Mouse (Mus musculus) retina, adult 2 months (tissue): ENCODE measurements around the gene Rora.

Source experiments
- DNase-seq: peaks from one replicate; pipeline ENCODE4 v3.0.0-alpha.2; 2012; ENCODE audit warnings: low read depth, low spot score

Rora gene

GRCm38 (mm10) chr9:69213796-69214195, 560.2 kb downstream of the Rora start:
- no peak for DNase-seq

DNA sequence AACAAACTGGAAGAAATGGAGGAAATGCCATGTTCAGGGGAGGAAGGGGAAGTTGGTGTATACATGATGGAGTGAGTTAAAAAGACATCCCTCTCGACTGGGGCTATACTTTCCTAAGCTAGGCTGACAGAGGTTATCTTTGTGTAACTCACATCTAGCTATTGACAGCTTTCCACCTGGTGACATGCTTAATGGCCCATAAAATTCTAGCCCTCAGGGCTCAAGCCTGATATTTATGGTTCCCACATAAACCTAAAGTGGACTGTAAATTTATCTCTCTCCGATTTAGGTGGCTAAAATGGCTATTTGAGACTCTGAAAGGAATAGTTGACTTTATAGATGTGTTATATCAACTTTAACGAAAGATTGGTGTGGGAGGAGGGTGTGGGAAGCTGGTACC, 571.3 kb downstream of the Rora start:
- DNase-seq, result no peak

DNA sequence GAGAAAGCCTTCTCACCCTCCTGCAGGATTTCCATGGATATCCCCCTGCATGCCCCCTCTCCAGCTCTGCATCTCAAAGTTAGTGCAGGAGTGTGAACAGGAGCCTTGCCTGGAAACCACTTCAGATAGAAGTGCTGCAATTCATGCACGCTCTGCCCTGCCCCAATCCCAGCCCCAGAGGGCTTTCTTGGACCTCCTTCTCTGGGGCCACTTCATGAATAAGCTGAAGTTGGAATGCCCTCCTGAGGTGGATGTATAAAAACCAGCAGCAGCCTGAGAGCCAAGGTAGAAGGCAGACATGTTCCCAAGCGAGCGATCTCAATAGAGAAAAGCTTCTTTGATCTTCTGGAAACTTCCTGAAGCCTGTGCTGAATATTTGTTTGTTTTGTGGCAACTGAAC, 572.8 kb downstream of the Rora start:
- no peak for DNase-seq

DNA sequence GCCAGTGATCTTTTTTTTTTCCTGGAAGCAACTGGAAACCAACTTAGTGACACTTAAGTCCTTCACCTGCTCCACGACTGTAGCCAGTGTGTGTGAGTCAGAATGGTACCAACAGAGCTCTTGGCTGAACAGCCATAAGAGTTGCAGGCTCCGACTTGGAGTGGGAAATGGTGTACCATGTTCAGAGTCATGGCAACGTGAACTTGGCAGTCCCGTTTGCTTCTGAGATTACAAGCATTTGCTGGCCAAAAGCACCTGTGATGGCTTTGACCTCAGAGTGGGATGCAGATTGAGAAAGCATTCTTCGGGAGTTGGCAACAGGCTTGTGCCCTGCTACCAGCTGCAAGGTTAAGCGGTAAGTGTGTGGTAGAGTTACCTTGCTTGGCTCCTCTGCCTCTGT, 574.2 kb downstream of the Rora start:
- no peak for DNase-seq

GRCm38 (mm10) chr9:69229935-69230334, 576.3 kb downstream of the Rora start:
- DNase-seq, result no peak

DNA sequence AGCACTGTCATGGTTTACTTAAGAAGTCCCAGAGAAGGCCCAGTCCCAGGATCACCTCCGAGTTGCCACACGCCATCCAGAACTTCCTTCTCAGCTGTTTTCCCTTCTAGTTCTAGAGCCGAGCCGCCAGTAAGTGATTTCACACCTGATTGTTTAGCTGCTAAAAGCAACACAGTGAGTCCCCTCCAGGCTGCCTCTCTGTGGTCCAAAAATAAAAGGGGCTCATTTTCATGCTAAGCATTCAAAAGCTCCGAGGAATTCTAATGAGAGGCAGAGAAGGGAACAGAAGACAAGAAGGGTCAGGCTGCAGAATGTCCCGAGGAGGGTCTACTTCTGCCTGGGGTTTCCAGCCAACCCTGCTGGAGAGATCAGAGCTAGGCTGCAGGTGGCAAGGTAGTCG, 580.9 kb downstream of the Rora start:
- no peak for DNase-seq

DNA sequence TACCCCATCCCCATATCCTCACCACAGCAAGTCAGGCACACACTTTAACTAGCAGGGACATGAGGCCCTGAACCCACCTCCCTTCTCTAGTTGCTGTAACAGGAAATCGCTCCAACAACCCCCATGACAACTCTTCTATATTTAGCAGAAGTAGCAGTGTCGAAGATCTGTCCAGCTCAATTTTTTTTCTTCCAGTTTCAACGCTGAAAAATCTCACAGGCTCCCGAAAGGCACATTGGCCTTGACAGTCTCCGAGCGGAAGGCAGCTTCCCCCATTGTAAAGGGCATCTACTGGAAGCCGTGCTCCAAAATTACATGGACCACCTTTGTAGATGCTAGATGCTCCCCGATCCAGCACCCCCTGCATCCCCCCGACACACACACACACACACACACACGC, 583.7 kb downstream of the Rora start:
- DNase-seq, result no peak

DNA sequence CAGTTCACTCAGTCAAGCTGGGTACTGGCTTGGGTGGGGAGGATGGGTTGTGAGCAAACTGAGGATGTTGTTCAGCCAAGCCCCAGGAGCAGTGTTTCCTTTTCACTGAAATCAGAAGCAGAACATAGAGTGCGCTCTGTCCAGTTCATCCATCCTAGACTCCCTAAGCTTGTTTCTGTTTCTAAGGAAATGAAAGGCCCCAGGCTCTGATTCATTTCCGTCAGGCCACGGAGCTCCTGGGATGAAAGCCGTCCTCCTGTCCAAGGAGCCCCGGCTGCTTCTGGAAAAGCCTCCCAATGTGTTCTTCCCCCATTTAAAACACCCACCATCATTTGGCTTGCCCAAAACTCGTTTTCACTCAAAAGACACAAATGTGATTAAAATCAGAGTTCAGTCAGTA, 589.0 kb downstream of the Rora start:
- no peak for DNase-seq

DNA sequence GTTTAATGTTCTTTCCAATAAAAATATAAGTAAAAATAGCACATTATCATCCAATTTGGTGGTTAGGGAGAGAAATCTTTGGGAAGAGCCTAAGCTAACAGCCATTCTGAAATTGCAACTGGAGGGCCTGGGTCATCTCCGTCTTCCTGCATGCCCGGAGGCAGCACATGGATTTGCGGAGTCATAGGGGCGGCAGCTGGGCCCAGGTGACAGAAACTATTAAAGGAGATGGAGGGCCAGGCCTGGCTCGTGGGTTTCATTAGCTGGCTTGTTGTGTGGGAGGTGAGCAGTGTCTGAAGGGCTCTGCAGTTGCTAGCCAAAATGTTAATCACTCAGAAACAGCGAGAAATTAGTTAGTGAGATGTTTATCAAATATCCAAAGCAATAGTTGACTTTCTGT, 590.0 kb downstream of the Rora start:
- no peak for DNase-seq

- DNase-seq, result no peak
These were observed 592.6 kb downstream of the Rora start for GRCm38 (mm10) chr9:69246225-69246624.

DNA sequence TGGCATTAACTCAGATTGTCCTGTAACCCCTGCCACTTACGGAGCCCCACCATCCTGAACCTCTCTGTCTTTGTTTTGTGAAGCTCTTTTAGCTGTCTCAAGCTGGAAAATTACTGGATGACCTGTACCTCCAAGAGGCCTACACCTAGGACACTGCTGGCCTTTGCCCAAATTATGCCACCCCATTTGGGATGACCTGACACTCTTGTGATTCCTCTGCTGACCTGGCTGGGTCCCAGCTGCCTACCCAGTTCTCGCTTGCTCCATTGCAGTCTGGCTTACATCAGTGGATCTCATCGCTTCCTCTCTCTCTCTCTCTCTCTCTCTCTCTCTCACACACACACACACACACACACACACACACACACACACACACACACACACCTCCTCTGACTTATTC, 596.0 kb downstream of the Rora start:
- no peak for DNase-seq

- DNase-seq, result no peak
These were observed 596.7 kb downstream of the Rora start for GRCm38 (mm10) chr9:69250326-69250725.

DNA sequence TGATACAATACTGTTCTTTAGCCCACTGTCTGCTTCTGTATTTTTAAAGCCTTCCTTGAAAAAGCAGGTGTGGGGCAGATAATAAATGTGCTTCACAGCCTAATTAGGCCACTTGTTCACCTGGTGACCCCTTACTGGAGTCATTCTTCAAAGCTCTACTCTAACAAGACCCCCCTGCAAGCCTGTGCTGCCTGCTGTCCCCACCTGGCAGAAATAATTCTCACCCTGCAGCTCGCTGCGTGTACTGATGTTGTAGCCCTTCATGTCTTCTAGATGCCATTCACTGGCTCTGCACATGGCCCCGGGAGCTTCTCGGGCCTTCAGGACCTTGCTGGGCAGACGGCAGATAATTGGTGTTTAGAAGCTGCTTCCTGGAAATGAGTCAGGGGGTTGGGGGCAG, 604.9 kb downstream of the Rora start:
- DNase-seq, result no peak

DNA sequence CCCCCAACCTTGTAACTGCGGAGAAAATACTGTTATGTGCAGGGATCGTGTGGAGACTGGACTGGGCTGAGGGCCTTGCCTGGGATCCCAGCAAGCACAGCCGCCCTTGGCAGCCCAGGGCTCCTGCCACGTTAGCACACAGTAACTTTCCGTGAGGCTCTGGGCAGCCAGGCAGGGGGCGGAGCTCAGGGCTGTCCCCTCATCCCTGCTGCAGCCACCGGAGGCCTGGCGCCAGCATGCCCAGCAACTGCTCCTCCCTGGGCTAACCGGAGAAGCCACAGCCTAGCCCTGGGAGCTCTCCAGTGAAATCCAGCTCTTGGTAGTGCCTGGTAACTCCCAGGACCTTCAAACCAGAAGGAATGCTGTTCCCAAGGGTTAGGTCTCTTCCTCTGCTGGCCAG, 605.8 kb downstream of the Rora start:
- DNase-seq, result no peak

DNA sequence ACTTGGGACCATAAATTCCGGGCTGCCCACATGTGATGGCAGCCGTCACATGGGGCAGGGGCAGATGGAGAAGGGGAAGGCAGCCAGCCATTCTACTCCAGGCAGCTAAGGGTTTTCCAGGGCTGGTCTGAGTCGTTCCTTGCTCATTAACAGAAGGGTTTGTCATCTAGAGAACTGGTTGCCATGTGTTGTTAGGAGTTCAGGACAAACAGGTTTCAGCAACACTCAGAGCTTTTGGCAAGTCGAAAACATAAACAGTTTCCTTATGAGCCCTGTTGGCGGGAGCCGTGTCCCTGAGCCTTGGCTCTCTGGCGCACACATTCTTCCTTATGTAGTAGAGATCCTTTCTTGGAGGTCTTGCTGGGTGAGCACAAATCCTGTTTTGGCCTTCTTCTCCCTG, 611.6 kb downstream of the Rora start:
- no peak for DNase-seq

GRCm38 (mm10) chr9:69270374-69270773, 616.8 kb downstream of the Rora start:
- DNase-seq, result no peak

- no peak for DNase-seq
These were observed 617.3 kb downstream of the Rora start for GRCm38 (mm10) chr9:69270931-69271330.

- DNase-seq, result no peak
These were observed 619.3 kb downstream of the Rora start for GRCm38 (mm10) chr9:69272884-69273283.

DNA sequence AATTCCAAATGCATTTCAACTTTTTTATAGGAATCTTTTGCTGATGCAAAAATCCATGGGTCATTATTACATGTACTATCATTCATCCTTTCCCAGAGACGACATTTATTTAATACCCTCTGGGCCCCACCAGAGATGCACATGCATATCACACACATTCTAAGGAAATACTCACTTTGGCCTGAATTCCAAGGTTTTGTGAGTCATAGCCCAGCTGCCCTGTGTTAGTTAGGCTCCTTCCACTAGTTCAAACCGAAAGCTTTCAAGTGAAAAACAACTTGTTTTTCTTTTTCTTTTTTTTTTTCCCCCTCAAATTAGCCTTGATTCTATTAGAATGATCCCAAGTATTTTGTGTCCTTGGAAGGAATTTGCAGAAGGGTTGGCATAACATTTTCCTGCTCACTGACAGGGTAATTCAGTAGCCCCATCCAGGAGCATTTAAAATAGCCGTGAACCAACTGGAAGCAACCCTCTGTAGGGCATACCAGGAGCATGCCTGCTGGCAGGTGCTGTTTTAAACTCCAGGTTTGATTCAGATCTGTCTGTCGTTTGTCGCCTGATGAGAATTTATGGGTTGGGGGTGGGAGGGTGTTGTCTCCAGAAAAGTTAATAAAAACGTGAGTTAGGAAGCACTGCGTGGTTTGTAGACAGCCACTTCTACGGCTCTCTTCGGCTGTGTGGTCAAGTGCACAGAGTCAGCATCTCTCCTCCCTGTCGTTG, 621.3 kb downstream of the Rora start:
- DNase-seq, result no peak

DNA sequence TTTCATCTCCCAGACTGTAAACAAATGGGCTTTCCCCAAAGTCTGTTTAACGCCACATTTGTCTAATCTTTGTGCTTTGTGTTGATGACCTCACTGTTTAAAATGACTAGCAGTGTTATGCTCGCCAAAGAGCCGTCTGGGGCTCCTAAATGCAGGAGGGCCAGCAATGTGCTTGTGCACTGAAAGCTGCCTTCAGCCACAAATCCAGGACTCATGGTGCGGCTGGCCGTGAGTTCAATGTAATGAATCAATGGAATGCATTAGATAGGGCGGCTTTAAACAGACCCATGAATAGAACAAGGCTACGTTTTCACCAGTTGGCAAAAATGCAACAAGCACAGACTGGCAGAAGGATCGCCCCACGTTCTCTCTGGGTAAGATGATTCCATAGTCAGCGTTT, 623.7 kb downstream of the Rora start:
- no peak for DNase-seq

GRCm38 (mm10) chr9:69285011-69285410, 631.4 kb downstream of the Rora start:
- DNase-seq, result no peak

- DNase-seq, result no peak
These were observed 634.5 kb downstream of the Rora start for GRCm38 (mm10) chr9:69288113-69288512.

DNA sequence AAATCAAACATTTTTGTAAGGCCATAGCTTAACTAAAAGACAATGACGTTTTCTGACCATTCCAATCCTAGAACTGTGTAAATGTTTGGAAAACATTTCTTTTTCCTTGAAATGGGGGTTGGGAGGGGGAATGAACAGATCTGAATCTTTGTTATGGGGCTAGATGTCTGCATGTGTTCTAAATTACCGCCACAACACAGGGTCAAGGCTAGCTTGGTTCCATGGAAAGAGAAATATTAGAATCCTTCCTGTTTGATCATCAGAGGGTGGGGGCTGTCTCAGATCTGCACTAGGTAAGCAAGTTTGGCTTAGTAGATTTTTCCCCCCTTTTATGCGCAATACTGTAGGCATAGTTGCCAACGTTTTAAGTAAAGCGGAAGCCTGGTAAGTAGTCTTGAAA, 635.0 kb downstream of the Rora start:
- no peak for DNase-seq
